Mouse (Mus musculus): Measurements from ENCODE around the gene Derl2.

- TF ChIP-seq CEBPB (IDR thresholded peaks at IDR 0.05; ENCODE audit: low read depth), result no peak
- no peak for TF ChIP-seq MYOD1 (IDR thresholded peaks at IDR 0.05; ENCODE audit: control insufficient read depth, insufficient read length, low read depth)
- TF ChIP-seq MYOG (IDR thresholded peaks at IDR 0.05; ENCODE audit: control insufficient read depth, extremely low read depth, insufficient read length), result no peak
- TF ChIP-seq USF1 (IDR thresholded peaks at IDR 0.05; ENCODE audit: low read depth), result no peak
- no peak for TF ChIP-seq CTCF (IDR thresholded peaks at IDR 0.05; ENCODE audit: control insufficient read depth, insufficient read depth, insufficient read length)
These were observed 18.5 kb downstream of the Derl2 start for GRCm38 (mm10) chr11:71001167-71001566.
